Mouse (Mus musculus) hindbrain, embryonic 13.5 days (tissue): ENCODE results near the gene Ceacam10. TPM values are rescaled to one million over a fixed set of nuclear protein-coding genes. Genes with fewer than 3 reads are reported as not detected.
A peak's percentile ranks its signal among the peaks of the same experiment; 100 is the strongest.
"Not testable (repeated sequence)": the region's sequence is repeated elsewhere in the genome, so short reads cannot be mapped to it uniquely, and the experiment has no call there.

ENCODE experiments used
- ATAC-seq: fragments of 200-750 bp; cut with Nextera tagmentation; 2 replicates; pipeline ENCODE4 v1.8.0; 2017; ENCODE audit warnings: moderate TSS enrichment; ENCODE audit not compliant: low FRiP score
- H3K27ac ChIP-seq: fragments of 300-500 bp; sonication (generic); 2 replicates; pipeline ENCODE4 v1.5.1; 2015; ENCODE audit warnings: inconsistent platforms, mild to moderate bottlenecking, moderate library complexity
- H3K27me3 ChIP-seq: fragments of 300-500 bp; sonication (generic); 2 replicates; pipeline ENCODE4 v1.6.1; 2015; ENCODE audit warnings: mild to moderate bottlenecking, inconsistent platforms
- H3K36me3 ChIP-seq: fragments of 300-500 bp; sonication (generic); 2 replicates; pipeline ENCODE4 v1.6.1; 2015; ENCODE audit warnings: mild to moderate bottlenecking, inconsistent platforms
- H3K4me1 ChIP-seq: fragments of 300-500 bp; sonication (generic); replicated peaks from 2 replicates; pipeline ENCODE4 v1.6.1; 2015; ENCODE audit warnings: inconsistent platforms
- H3K4me2 ChIP-seq: fragments of 300-500 bp; sonication (generic); 2 replicates; pipeline ENCODE4 v1.6.1; 2015; ENCODE audit warnings: inconsistent platforms, mild to moderate bottlenecking, moderate library complexity
- H3K4me3 ChIP-seq: fragments of 300-500 bp; sonication (generic); 2 replicates; pipeline ENCODE4 v1.5.1; 2015; ENCODE audit warnings: mild to moderate bottlenecking, inconsistent platforms
- H3K9ac ChIP-seq: fragments of 300-500 bp; sonication (generic); 2 replicates; pipeline ENCODE4 v1.6.1; 2015; ENCODE audit warnings: mild to moderate bottlenecking, inconsistent platforms
- H3K9me3 ChIP-seq: fragments of 300-500 bp; sonication (generic); 2 replicates; pipeline ENCODE4 v1.6.1; 2016; ENCODE audit warnings: inconsistent platforms
- WGBS: fragments of 180-500 bp; shearing (Covaris S2); methylation state at CpG from one replicate; pipeline ENCODE4 v1.1.7; 2015; 5-methylcytosine and 5-hydroxymethylcytosine counted together
- polyA plus RNA-seq: library from polyadenylated mRNA; unstranded; fragments of >200 nt; fragmentation: Nextera tagmentation; extraction: Ambion mirVana; gene quantifications from 2 replicates; pipeline ENCODE4 v1.2.1, GENCODE M21; 2015

Ceacam10 gene
- polyA plus RNA-seq, result 0.31 TPM in 1 of 2 replicates, not detected in the other

DNA sequence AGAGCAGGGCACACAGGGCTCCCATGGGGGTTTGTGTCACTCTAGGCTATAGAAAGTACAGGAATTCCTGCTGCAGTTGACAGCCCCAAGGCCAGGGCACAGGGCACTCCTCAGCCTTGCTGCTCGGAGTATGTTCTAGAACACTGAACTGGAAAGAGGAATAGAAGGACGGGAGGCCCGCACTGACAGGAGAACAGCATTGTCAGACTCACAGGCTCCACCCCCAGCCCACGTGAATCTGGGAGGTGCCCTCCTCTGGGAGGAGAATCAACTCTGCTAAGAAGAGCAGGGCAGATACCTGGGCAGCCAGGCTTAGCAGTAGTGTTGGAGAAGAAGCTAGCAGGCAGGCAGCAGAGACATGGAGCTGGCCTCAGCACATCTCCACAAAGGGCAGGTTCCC is at the start of gene Ceacam10:
Ceacam10 (plus strand) TSS at position 289 of the 400 bp plus-strand sequence.
- H3K4me3 ChIP-seq, H3K9ac ChIP-seq, H3K4me1 ChIP-seq, H3K4me2 ChIP-seq, H3K9me3 ChIP-seq, ATAC-seq, H3K36me3 ChIP-seq, H3K27me3 ChIP-seq, H3K27ac ChIP-seq: not testable (repeated sequence)
- 42% methylated on average over 4 of the region's 4 CpGs for WGBS

- Histone ChIP-seq H3K4me1 (peaks cover 13% of the 10 kb centered on the region), H3K9ac (peak overlapping the region; percentile 59), H3K9me3 (no peaks in the 10 kb centered on the region; the same call in 1 of the 2 replicates), H3K27ac (no peak overlapping the region), H3K27me3 (0 out of 2 replicates have a peak, but pooled peaks cover 3% of the 10 kb centered on the region), H3K4me2 (peak overlapping the region; percentile 45), H3K4me3 (peak overlapping the region; percentile 21), H3K36me3 (no peaks in the 10 kb centered on the region)
- 19% methylated on average over 17 of the region's 17 CpGs for WGBS
- peak; percentile 54; the same call in 1 of the 2 replicates for ATAC-seq
These were observed 40.9 kb upstream of the Ceacam10 start for GRCm38 (mm10) chr7:24735970-24736670.

- peaks cover 12% of the 10 kb centered on the region for H3K4me1 ChIP-seq
- H3K9ac ChIP-seq, result peak overlapping the region; percentile 26; the same call in 1 of the 2 replicates
- no peaks in the 10 kb centered on the region for H3K27me3 ChIP-seq
- 48% methylated on average over 4 of the region's 4 CpGs for WGBS
- H3K9me3 ChIP-seq, result no peaks in the 10 kb centered on the region
- 0 out of 2 replicates have a peak overlapping the region, but pooled peaks have one; percentile 13 for H3K27ac ChIP-seq
- H3K4me2 ChIP-seq, result no peak overlapping the region
- no peak overlapping the region for H3K4me3 ChIP-seq
- no peak for ATAC-seq
- H3K36me3 ChIP-seq, result no peaks in the 10 kb centered on the region
These were observed 26.3 kb upstream of the Ceacam10 start for GRCm38 (mm10) chr7:24750695-24751094.

GRCm38 (mm10) chr7:24751610-24752009 is 25.4 kb upstream of the Ceacam10 start:
- H3K36me3 ChIP-seq, result no peaks in the 10 kb centered on the region
- no peak overlapping the region for H3K27ac ChIP-seq
- WGBS, result 74% methylated on average over 2 of the region's 2 CpGs
- no peak for ATAC-seq
- peaks cover 12% of the 10 kb centered on the region for H3K4me1 ChIP-seq
- no peak overlapping the region for H3K4me2 ChIP-seq
- no peaks in the 10 kb centered on the region for H3K27me3 ChIP-seq
- H3K9me3 ChIP-seq, result no peaks in the 10 kb centered on the region
- H3K9ac ChIP-seq, result no peak overlapping the region
- H3K4me3 ChIP-seq, result no peak overlapping the region

- no peak for ATAC-seq
- Histone ChIP-seq H3K4me3 (no peak overlapping the region), H3K36me3 (no peaks in the 10 kb centered on the region), H3K27me3 (no peaks in the 10 kb centered on the region), H3K4me1 (peaks cover 12% of the 10 kb centered on the region), H3K27ac (no peak overlapping the region), H3K4me2 (no peak overlapping the region), H3K9ac (no peak overlapping the region), H3K9me3 (no peaks in the 10 kb centered on the region)
- WGBS, result 72% methylated on average over 5 of the region's 5 CpGs
These were observed 23.5 kb upstream of the Ceacam10 start for GRCm38 (mm10) chr7:24753476-24753875.

GRCm38 (mm10) chr7:24758520-24758919 is 18.5 kb upstream of the Ceacam10 start:
- Histone ChIP-seq H3K4me1 (no peaks in the 10 kb centered on the region), H3K27me3 (no peaks in the 10 kb centered on the region), H3K4me2 (no peak overlapping the region), H3K9ac (no peak overlapping the region), H3K36me3 (no peaks in the 10 kb centered on the region), H3K27ac (no peak overlapping the region), H3K9me3 (no peaks in the 10 kb centered on the region), H3K4me3 (no peak overlapping the region)
- ATAC-seq, result no peak
- 97% methylated on average over 1 of the region's 1 CpGs for WGBS

DNA sequence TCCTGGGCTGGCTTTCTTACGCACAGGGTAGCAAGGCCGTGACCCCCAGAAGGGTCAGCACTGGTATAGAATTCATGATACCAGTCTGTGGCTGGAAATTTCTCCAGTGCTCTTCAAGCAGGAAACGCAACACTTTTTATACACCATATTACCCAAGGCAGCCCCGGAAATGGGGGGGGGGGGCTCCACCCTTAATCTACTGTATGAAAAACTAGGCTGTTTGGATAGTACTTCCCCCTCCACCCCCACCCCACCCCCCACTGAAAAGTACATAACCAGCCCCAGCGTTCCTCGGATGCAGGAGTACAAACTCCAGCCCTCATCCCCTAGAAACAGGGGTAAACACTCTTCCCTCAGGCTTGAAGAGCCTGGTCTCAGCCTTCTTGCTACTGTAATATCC is 16.8 kb upstream of the Ceacam10 start, which contains the start of gene Cd177:
Cd177 (minus strand) TSS at position 101 of the 400 bp plus-strand sequence.
- Histone ChIP-seq H3K27ac (no peak within 1 kb of the TSS), H3K4me3 (no peak within 1 kb of the TSS), H3K4me1 (no peaks in the 10 kb centered on the region), H3K9me3 (no peaks in the 10 kb centered on the region), H3K9ac (no peak within 1 kb of the TSS), H3K27me3 (no peaks in the 10 kb centered on the region), H3K4me2 (no peak within 1 kb of the TSS), H3K36me3 (no peaks in the 10 kb centered on the region)
- WGBS, result 80% methylated on average over 6 of the region's 6 CpGs
- ATAC-seq, result no peak

DNA sequence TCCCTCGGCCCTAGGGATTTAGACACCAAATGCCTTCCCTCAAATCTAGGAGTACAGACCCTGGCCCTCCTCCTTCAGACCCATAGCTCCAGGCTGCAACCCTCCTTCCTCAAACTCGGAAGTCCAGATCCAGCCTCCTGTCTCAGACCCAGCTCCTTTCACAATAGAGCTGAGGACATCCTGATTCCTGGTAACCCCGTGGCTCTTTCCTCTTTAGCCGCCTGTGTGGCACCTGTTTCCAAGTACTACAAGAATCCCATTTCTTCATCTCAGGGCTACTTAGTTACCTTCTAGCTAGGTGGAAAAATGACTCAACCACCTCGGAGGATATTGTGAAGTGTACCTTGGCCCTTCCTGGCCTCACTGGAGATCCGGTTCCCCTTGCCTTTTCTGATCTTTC is 15.8 kb upstream of the Ceacam10 start:
- WGBS, result 80% methylated on average over 6 of the region's 6 CpGs
- no peak for ATAC-seq
- Histone ChIP-seq H3K36me3 (no peaks in the 10 kb centered on the region), H3K9ac (no peak overlapping the region), H3K4me2 (no peak overlapping the region), H3K4me1 (no peaks in the 10 kb centered on the region), H3K27ac (no peak overlapping the region), H3K4me3 (no peak overlapping the region), H3K9me3 (no peaks in the 10 kb centered on the region), H3K27me3 (peaks cover 5% of the 10 kb centered on the region; the same call in 1 of the 2 replicates)

- Histone ChIP-seq H3K36me3 (no peaks in the 10 kb centered on the region), H3K9ac (no peak overlapping the region), H3K27ac (no peak overlapping the region), H3K4me1 (no peaks in the 10 kb centered on the region), H3K9me3 (no peaks in the 10 kb centered on the region), H3K4me3 (no peak overlapping the region), H3K4me2 (no peak overlapping the region), H3K27me3 (peaks cover 10% of the 10 kb centered on the region; the same call in 1 of the 2 replicates)
- ATAC-seq, result no peak
- 86% methylated on average over 8 of the region's 8 CpGs for WGBS
These were observed 14.4 kb upstream of the Ceacam10 start for GRCm38 (mm10) chr7:24762574-24762973.

GRCm38 (mm10) chr7:24771361-24771760 is 5.6 kb upstream of the Ceacam10 start:
- Histone ChIP-seq H3K27me3 (0 out of 2 replicates have a peak, but pooled peaks cover 5% of the 10 kb centered on the region), H3K27ac (no peak overlapping the region), H3K4me2 (no peak overlapping the region), H3K4me1 (no peaks in the 10 kb centered on the region), H3K4me3 (no peak overlapping the region), H3K36me3 (no peaks in the 10 kb centered on the region), H3K9me3 (no peaks in the 10 kb centered on the region), H3K9ac (no peak overlapping the region)
- no peak for ATAC-seq

GRCm38 (mm10) chr7:24773942-24774535 is 3.0 kb upstream of the Ceacam10 start:
- no peak for ATAC-seq
- no peak overlapping the region for H3K4me3 ChIP-seq
- no peaks in the 10 kb centered on the region for H3K4me1 ChIP-seq
- no peak overlapping the region for H3K9ac ChIP-seq
- no peaks in the 10 kb centered on the region for H3K9me3 ChIP-seq
- 60% methylated on average over 3 of the region's 3 CpGs for WGBS
- H3K27ac ChIP-seq, result no peak overlapping the region
- H3K4me2 ChIP-seq, result no peak overlapping the region
- no peaks in the 10 kb centered on the region for H3K27me3 ChIP-seq
- H3K36me3 ChIP-seq, result no peaks in the 10 kb centered on the region

- no peaks in the 10 kb centered on the region for H3K4me1 ChIP-seq
- no peak overlapping the region for H3K4me2 ChIP-seq
- no peak overlapping the region for H3K9ac ChIP-seq
- H3K27ac ChIP-seq, result no peak overlapping the region
- H3K9me3 ChIP-seq, result no peaks in the 10 kb centered on the region
- H3K36me3 ChIP-seq, result no peaks in the 10 kb centered on the region
- H3K4me3 ChIP-seq, result no peak overlapping the region
- WGBS, result 73% methylated on average over 2 of the region's 2 CpGs
- no peaks in the 10 kb centered on the region for H3K27me3 ChIP-seq
- no peak for ATAC-seq
These were observed 861 bp upstream of the Ceacam10 start for GRCm38 (mm10) chr7:24776145-24776544.

- Histone ChIP-seq H3K4me1 (no peaks in the 10 kb centered on the region), H3K27me3 (no peaks in the 10 kb centered on the region), H3K36me3 (no peaks in the 10 kb centered on the region), H3K4me2 (no peak overlapping the region), H3K9me3 (peaks cover 18% of the 10 kb centered on the region), H3K9ac (no peak overlapping the region), H3K27ac (no peak overlapping the region), H3K4me3 (no peak overlapping the region)
- no peak for ATAC-seq
- 97% methylated on average over 1 of the region's 1 CpGs for WGBS
These were observed 20.9 kb downstream of the Ceacam10 start for GRCm38 (mm10) chr7:24797918-24798317.
